Mouse (Mus musculus) stomach, embryonic 15.5 days (tissue): ENCODE data around the gene Napa. TPM values are rescaled to one million over a fixed set of nuclear protein-coding genes. Genes with fewer than 3 reads are reported as not detected.

Experiments used
- ATAC-seq: fragments of 200-750 bp; cut with Nextera tagmentation; 2 replicates; pipeline ENCODE4 v1.8.0; 2017; ENCODE audit warnings: low read depth, moderate number of reproducible peaks, moderate TSS enrichment; ENCODE audit not compliant: insufficient read depth, low FRiP score
- H3K27ac ChIP-seq: fragments of 300-500 bp; sonication (generic); 2 replicates; pipeline ENCODE4 v1.5.1; 2015; ENCODE audit warnings: mild to moderate bottlenecking, inconsistent platforms
- H3K27me3 ChIP-seq: fragments of 300-500 bp; sonication (generic); replicated peaks from 2 replicates; pipeline ENCODE4 v1.6.1; 2015; ENCODE audit warnings: inconsistent platforms
- H3K36me3 ChIP-seq: fragments of 300-500 bp; sonication (generic); 2 replicates; pipeline ENCODE4 v1.6.1; 2015; ENCODE audit warnings: inconsistent platforms
- H3K4me1 ChIP-seq: fragments of 300-500 bp; sonication (generic); 2 replicates; pipeline ENCODE4 v1.6.1; 2015; ENCODE audit warnings: inconsistent platforms
- H3K4me2 ChIP-seq: fragments of 300-500 bp; sonication (generic); 2 replicates; pipeline ENCODE4 v1.6.1; 2015; ENCODE audit warnings: mild to moderate bottlenecking, inconsistent platforms
- H3K4me3 ChIP-seq: fragments of 300-500 bp; sonication (generic); replicated peaks from 2 replicates; pipeline ENCODE4 v1.5.1; 2015; ENCODE audit warnings: inconsistent platforms
- H3K9ac ChIP-seq: fragments of 300-500 bp; sonication (generic); 2 replicates; pipeline ENCODE4 v1.6.1; 2015; ENCODE audit warnings: inconsistent platforms
- H3K9me3 ChIP-seq: fragments of 300-500 bp; sonication (generic); 2 replicates; pipeline ENCODE4 v1.6.1; 2016; ENCODE audit warnings: inconsistent platforms
- WGBS: fragments of 180-500 bp; shearing (Covaris S2); methylation state at CpG from one replicate; pipeline ENCODE4 v1.1.7; 2015; 5-methylcytosine and 5-hydroxymethylcytosine counted together
- polyA plus RNA-seq: library from polyadenylated mRNA; unstranded; fragments of >200 nt; fragmentation: Nextera tagmentation; extraction: Ambion mirVana; gene quantifications from 2 replicates; pipeline ENCODE4 v1.2.1, GENCODE M21; 2015

Napa gene
- polyA plus RNA-seq, 1 experiment from 2014 or later = 175 TPM

DNA sequence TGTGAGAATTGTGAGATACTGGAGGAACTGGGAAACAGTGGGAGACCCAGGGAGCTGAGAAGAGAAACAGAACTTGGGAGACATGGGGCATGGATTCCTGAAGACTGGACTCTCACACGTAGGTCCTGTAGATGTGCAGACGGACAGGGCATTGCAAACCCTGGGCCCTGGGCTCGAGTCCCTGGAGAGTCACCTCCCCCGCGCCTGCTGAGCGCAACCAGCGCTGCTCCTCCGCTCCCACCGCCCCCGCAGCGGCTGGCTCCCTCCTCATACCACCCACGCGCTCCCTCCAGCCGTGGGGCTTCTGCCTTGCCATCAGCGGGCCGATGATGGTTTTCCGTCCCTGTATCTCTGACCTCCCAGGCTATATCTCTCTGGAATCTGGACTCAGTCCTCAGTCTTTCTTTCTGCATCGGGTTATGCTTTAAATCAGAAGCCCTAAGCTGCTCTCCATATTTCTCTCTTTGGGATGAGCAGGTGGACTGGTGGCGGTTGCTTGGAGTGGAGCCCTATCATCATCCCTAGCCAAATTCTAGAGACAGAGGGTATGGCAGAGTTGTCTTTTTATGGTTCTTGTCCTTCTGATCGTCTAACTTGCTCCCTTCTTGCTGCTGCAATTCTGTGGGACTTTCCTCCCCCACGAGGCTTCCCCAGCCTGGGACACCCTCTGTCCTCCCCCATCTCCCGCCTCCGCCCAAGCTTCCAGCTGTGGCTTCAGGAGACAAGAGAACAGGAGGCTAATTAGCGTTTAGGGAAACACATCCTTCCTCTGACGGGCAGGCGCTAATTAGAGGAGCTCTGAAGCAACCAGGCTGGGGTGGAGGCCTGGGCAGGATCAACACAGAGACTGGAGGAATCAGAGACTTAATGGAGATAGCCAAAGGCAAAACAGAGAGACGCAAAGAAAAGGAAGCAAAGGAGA is 48.5 kb downstream of the Napa start:
- H3K27me3 ChIP-seq = no peaks in the 10 kb centered on the region
- no peaks in the 10 kb centered on the region for H3K9me3 ChIP-seq
- H3K27ac ChIP-seq = no peak overlapping the region
- no peak overlapping the region for H3K4me2 ChIP-seq
- WGBS = 35% methylated on average over 27 of the region's 27 CpGs
- no peak for ATAC-seq
- H3K9ac ChIP-seq = no peak overlapping the region
- no peaks in the 10 kb centered on the region for H3K4me1 ChIP-seq
- no peak overlapping the region for H3K4me3 ChIP-seq
- H3K36me3 ChIP-seq = no peaks in the 10 kb centered on the region

DNA sequence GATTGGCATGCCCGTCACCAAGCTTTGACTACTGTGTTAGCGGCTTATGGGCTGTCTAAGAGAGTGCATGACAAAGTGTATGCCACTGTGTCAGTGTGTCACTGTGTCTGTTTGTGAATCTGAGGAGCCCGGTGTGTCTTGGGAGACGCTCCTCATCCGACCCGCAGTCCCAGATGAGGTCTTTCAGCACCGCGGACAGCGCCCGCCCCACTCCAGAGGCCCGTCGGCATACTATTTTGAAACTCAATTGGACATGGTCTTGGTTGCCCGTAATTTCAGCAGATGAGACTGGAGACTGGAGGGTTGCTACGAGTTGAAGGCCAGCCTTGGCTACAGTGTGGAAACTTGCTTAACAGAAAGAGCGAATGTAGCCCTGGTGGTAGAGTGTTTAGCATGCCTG is 49.4 kb downstream of the Napa start:
- Histone ChIP-seq H3K4me2 (no peak overlapping the region), H3K9ac (no peak overlapping the region), H3K4me3 (no peak overlapping the region), H3K27me3 (no peaks in the 10 kb centered on the region), H3K4me1 (no peaks in the 10 kb centered on the region), H3K27ac (no peak overlapping the region), H3K36me3 (no peaks in the 10 kb centered on the region), H3K9me3 (no peaks in the 10 kb centered on the region)
- ATAC-seq = no peak
- WGBS = 14% methylated on average over 15 of the region's 15 CpGs

DNA sequence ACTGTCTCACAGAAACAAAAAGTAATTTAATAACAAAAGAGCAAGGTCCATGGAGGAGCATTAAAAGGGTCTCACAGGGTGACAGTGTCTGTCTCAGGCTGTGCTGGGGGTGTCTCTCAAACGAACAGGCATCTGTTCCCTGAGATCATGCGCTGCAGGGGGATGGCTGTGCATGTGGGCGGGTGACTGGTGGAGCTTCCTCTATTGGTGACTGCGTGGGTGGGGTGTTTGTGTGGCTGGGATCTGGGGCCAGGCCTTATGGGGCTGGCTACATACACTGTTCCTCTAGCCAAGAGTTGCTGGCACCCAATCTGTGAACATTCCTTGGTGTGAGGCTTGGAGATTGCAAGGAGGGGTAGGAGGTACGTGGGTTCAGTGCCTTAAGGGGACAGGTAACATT is 51.0 kb downstream of the Napa start:
- no peak overlapping the region for H3K27ac ChIP-seq
- H3K4me1 ChIP-seq = no peaks in the 10 kb centered on the region
- no peak overlapping the region for H3K4me3 ChIP-seq
- no peak for ATAC-seq
- H3K36me3 ChIP-seq = no peaks in the 10 kb centered on the region
- no peaks in the 10 kb centered on the region for H3K27me3 ChIP-seq
- no peak overlapping the region for H3K4me2 ChIP-seq
- no peaks in the 10 kb centered on the region for H3K9me3 ChIP-seq
- no peak overlapping the region for H3K9ac ChIP-seq
- WGBS = 62% methylated on average over 5 of the region's 5 CpGs

DNA sequence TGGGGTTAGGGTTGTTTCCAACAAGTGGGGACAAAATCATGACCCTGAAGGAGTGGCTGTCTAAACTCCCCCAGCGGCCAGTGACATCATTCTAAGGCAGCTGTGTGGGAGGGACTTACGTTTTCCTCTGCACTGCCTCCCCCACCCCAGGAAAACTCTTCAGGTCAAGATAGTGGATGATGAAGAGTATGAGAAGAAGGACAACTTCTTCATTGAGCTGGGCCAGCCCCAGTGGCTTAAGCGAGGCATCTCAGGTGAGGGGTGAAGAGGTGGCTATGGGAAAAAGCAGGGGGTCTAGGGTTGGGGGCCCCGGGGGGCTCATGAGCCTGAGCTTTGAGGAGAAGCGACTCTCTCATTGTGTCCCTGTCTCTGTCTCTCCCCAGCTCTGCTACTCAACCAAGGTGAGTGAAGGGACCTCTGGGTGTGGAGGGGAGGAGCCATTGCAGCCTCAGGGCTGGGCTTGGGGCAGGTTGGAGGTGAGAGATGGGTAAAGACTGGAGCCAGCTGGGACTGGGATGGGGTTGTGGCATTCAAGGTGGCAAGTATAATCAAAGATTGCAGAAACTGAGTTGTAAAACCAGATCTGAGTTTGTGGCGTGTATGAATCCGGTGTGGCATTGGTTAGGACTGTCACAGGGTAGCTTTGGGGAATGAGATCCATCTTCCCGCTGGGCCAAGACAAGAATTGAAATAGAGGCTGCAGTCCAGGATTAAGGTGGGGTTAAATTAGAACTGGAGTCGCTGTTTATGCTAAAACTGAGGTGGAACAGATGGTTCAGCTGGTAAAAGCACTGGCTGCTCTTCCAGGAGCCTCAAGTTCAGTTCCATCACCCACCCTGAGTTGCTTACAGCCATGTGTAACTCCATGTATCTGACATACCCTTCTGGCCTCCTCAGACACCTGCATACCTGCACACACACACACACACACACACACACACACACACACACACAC is 52.2 kb downstream of the Napa start:
- 64% methylated on average over 9 of the region's 9 CpGs for WGBS
- Histone ChIP-seq H3K4me1 (no peaks in the 10 kb centered on the region), H3K27me3 (no peaks in the 10 kb centered on the region), H3K9ac (no peak overlapping the region), H3K4me3 (no peak overlapping the region), H3K36me3 (no peaks in the 10 kb centered on the region), H3K27ac (no peak overlapping the region), H3K4me2 (no peak overlapping the region), H3K9me3 (no peaks in the 10 kb centered on the region)
- ATAC-seq = no peak

DNA sequence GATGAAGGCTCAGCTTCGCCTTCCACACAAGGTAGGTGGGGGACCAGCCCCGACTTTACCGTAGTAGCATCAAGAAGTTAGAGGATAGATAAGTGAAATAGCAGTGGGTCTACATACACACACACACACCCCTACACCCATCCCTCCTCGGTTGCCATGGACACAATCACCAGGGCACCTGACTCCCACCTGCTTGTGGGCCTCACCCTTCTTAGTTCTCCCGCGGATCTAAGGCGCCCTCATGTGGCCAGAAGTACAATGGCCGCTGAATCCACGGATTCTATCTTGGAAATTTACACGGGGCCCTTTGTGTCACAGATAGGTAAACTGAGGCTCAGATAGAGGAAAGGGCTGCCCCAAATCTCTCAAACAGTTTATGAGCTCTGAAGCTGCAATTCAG is 55.3 kb downstream of the Napa start:
- no peaks in the 10 kb centered on the region for H3K36me3 ChIP-seq
- H3K9ac ChIP-seq = no peak overlapping the region
- 17% methylated on average over 10 of the region's 10 CpGs for WGBS
- ATAC-seq = peak; percentile 66; the same call in 1 of the 2 replicates
- H3K27me3 ChIP-seq = peaks cover 2% of the 10 kb centered on the region; the same call in 1 of the 2 replicates
- H3K27ac ChIP-seq = no peak overlapping the region
- H3K4me2 ChIP-seq = no peak overlapping the region
- no peaks in the 10 kb centered on the region for H3K9me3 ChIP-seq
- H3K4me1 ChIP-seq = no peaks in the 10 kb centered on the region
- H3K4me3 ChIP-seq = no peak overlapping the region

DNA sequence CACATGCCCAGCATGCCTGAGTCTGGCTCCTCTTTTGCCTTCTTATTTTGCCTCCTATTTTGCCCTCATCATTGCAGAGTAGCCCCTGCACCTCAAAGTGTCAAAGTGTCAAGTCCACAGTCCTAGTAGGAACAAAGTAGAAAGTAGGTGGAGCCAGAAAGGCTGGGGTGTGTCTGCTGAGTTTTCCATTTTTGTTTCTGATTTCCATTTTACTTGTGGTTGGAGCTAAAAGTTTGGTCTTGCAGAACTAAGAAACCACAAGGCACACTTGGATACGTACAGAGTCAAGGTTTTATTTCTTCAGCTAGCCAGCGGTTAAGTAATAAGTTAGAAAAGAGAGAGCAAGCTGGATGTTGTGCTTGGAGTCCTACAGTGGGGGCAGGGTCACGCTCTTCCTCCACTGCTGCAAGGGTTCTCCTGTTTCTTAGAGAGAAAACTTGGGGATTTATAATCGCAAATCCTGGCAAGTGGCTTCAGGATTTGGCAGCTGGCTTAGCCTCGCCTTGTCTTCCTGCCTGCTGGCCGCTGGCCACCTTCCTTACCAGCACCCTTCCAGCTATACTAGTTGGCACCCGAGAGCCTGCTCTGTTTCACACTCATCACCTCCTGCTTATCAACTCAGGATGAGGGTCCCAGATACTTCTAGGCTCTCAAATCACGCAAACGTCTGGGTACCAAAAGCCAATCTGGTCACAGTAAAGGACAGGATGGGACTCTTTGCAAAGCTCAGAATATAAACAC is 57.0 kb downstream of the Napa start:
- Histone ChIP-seq H3K4me1 (no peaks in the 10 kb centered on the region), H3K4me3 (no peak overlapping the region), H3K27ac (no peak overlapping the region), H3K27me3 (peaks cover 16% of the 10 kb centered on the region; the same call in 1 of the 2 replicates), H3K4me2 (no peak overlapping the region), H3K36me3 (no peaks in the 10 kb centered on the region), H3K9ac (no peak overlapping the region), H3K9me3 (no peaks in the 10 kb centered on the region)
- 73% methylated on average over 9 of the region's 9 CpGs for WGBS
- ATAC-seq = no peak

DNA sequence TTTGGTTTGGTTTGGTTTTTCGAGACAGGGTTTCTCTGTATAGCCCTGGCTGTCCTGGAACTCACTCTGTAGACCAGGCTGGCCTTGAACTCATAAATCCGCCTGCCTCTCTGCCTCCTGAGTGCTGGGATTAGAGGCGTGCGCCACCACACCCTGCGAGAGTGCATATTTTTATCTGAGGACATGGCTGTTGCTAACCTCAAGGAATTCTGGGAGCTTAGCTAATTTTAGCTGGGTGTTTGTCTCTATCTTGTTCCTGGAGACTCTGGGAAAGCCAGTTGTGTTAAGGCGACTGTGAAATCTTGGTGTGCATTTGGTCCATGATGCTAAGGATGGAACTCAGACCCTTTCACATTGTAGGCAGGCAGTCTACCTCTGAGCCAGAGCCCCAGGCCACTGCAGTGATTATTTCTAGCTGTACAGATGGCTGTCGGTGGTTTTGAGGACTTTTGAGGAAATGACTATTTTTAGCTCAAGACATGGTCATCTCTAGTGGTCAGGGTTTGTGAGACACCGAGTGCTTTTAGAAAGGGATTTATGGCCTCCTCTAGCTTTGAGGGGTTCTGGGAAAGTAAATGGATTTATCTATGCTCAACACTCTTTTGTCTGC is 58.0 kb downstream of the Napa start:
- no peak overlapping the region for H3K4me2 ChIP-seq
- H3K4me3 ChIP-seq = no peak overlapping the region
- H3K4me1 ChIP-seq = no peaks in the 10 kb centered on the region
- no peak overlapping the region for H3K27ac ChIP-seq
- no peak overlapping the region for H3K9ac ChIP-seq
- no peak for ATAC-seq
- no peaks in the 10 kb centered on the region for H3K36me3 ChIP-seq
- WGBS = 66% methylated on average over 8 of the region's 8 CpGs
- peaks cover 16% of the 10 kb centered on the region; the same call in 1 of the 2 replicates for H3K27me3 ChIP-seq
- no peaks in the 10 kb centered on the region for H3K9me3 ChIP-seq

DNA sequence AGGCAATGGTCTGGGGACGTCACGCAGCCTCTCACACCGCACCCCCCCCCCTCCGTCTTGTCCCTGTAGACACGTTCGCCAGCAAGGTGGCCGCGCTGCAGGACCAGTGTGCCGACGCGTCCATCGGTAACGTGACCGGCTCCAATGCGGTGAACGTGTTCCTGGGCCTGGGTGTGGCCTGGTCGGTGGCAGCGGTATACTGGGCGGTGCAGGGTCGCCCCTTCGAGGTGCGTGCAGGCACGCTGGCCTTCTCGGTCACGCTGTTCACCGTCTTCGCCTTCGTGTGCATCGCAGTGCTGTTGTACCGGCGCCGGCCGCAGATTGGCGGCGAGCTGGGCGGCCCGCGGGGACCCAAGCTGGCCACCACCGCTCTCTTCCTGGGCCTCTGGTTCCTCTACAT is 60.5 kb downstream of the Napa start:
- Histone ChIP-seq H3K4me2 (peak overlapping the region; percentile 38), H3K4me3 (no peak overlapping the region), H3K27me3 (peaks cover 16% of the 10 kb centered on the region; the same call in 1 of the 2 replicates), H3K27ac (no peak overlapping the region), H3K36me3 (no peaks in the 10 kb centered on the region), H3K4me1 (no peaks in the 10 kb centered on the region), H3K9ac (no peak overlapping the region), H3K9me3 (no peaks in the 10 kb centered on the region)
- no peak for ATAC-seq
- WGBS = 14% methylated on average over 39 of the region's 39 CpGs

DNA sequence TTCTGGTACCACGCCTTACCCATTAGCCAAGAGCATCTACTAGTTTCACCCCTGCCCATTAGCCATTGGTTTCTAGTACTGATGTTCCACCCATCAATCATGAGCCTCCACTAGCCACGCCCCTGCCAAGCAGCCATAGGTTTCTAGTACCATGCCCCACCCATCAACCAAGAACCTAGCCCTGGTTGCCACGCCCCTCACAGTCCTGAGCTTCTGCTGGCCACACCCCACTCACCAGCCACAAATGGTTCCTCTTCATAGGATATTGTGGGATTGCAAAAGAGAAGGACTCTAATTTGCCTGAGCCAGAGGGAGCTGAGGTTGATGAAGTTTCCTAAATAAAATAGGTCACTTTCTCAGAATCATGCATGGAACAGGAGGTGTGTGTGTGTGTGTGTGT is 62.4 kb downstream of the Napa start:
- Histone ChIP-seq H3K4me1 (no peaks in the 10 kb centered on the region), H3K4me3 (no peak overlapping the region), H3K27ac (no peak overlapping the region), H3K9ac (no peak overlapping the region), H3K36me3 (no peaks in the 10 kb centered on the region), H3K4me2 (no peak overlapping the region), H3K27me3 (peaks cover 16% of the 10 kb centered on the region; the same call in 1 of the 2 replicates), H3K9me3 (no peaks in the 10 kb centered on the region)
- WGBS = 68% methylated on average over 3 of the region's 3 CpGs
- ATAC-seq = no peak

DNA sequence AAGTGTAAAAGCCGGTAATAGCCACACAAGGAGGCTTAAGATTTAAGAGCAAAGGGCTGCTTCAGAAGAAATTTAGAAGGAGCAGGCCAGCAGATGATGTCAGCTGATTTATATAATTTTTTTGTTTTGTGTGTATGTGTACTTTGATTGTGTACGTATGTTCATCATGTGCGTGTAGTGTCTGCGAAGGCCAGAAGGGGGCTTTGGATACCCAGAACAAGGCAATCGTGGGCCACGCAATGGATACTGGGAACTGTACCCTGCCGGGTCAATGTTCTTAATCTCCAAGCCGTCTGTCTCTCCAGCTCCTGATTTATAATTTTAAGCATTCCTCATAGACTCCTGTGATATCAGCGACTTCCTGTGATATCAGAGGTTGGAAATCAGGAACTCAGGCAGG is 63.0 kb downstream of the Napa start:
- Histone ChIP-seq H3K4me3 (no peak overlapping the region), H3K9ac (no peak overlapping the region), H3K36me3 (no peaks in the 10 kb centered on the region), H3K27ac (no peak overlapping the region), H3K4me1 (no peaks in the 10 kb centered on the region), H3K27me3 (peaks cover 16% of the 10 kb centered on the region; the same call in 1 of the 2 replicates), H3K4me2 (no peak overlapping the region), H3K9me3 (no peaks in the 10 kb centered on the region)
- WGBS = 81% methylated on average over 9 of the region's 9 CpGs
- ATAC-seq = no peak

DNA sequence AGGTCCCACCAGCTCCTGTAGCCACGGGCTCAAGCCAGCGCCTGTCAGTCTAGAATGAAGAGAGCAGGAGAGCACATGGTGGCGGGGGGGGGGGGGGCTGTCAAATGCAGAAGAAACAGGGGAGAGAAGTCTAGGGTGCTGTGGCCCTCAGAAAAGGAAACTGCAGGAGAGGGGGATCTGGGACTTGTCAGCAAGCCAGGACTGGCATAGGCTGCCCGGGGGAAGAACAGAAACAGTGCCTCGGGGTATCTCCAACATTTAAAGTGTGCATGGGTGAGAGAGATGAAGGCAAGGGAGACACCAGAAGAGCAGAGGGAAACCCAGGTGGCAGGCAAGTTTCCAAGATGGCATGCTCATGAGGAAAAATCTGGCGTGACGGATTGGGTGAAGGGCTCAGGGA is 63.8 kb downstream of the Napa start:
- no peak overlapping the region for H3K27ac ChIP-seq
- no peak overlapping the region for H3K4me2 ChIP-seq
- H3K27me3 ChIP-seq = peaks cover 16% of the 10 kb centered on the region; the same call in 1 of the 2 replicates
- no peaks in the 10 kb centered on the region for H3K36me3 ChIP-seq
- no peaks in the 10 kb centered on the region for H3K9me3 ChIP-seq
- ATAC-seq = no peak
- WGBS = 72% methylated on average over 7 of the region's 7 CpGs
- H3K9ac ChIP-seq = no peak overlapping the region
- H3K4me1 ChIP-seq = no peaks in the 10 kb centered on the region
- no peak overlapping the region for H3K4me3 ChIP-seq
